Mouse (Mus musculus): ENCODE data around the gene Cyb561d2. TPM values are rescaled to one million over a fixed set of nuclear protein-coding genes. Genes with fewer than 3 reads are reported as not detected.

Cyb561d2 gene
- total and polyA plus RNA-seq, 2 experiments from 2014 or later: 50.0 to 50.8 TPM

GRCm38 (mm10) chr9:107514303-107514955, 27.6 kb downstream of the Cyb561d2 start:
- H3K36me3 ChIP-seq (ENCODE audit: insufficient read depth, low read length): peaks cover 13% of the 10 kb centered on the region; the same call in 1 of the 2 replicates
- 25% methylated on average over 14 of the region's 14 CpGs for WGBS
- H3K4me3 ChIP-seq (ENCODE audit: low read depth, low read length): no peak overlapping the region
- no peak overlapping the region for H3K9ac ChIP-seq (replicated peaks; ENCODE audit: low read length, poor library complexity, severe bottlenecking)
- TF ChIP-seq CTCF (IDR thresholded peaks at IDR 0.05): peak; percentile 100
- no peak overlapping the region for H3K4me2 ChIP-seq (ENCODE audit: low read depth, low read length, poor library complexity, severe bottlenecking)
- DNase-seq (ENCODE audit: low spot score) (peak; percentile 87), ATAC-seq (ENCODE audit: low FRiP score) (peak; percentile 66)
- H3K27me3 ChIP-seq (ENCODE audit: insufficient read depth, low read length): no peaks in the 10 kb centered on the region
- H3K4me1 ChIP-seq (ENCODE audit: insufficient read depth, low read length): no peaks in the 10 kb centered on the region
- no peak overlapping the region for H3K27ac ChIP-seq (ENCODE audit: low read depth, low read length)
- H3K9me3 ChIP-seq (ENCODE audit: low read length): no peaks in the 10 kb centered on the region

DNA sequence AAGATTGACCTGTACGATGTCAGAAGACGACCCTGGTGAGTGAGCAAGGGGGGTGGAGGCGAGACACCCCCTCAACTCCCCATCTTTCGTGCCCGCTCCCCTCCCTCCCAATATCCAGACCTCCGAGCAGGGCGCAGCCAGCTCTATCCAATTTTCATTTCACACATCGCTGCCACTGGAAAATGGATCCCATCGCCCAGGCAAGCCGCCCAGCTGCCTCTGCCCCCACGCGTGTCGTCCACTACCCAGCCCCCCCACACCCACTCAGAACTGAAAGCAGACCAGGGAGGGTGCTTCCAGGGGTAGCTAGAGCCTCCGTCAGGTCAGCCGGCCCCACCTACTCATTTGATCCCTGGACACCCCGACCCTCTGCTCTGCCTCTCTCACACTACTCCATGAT, 29.7 kb downstream of the Cyb561d2 start:
- Histone ChIP-seq H3K27ac (ENCODE audit: low read depth, low read length) (no peak overlapping the region), H3K9me3 (ENCODE audit: low read length) (no peaks in the 10 kb centered on the region), H3K27me3 (ENCODE audit: insufficient read depth, low read length) (no peaks in the 10 kb centered on the region), H3K4me3 (ENCODE audit: low read depth, low read length) (no peak overlapping the region), H3K4me1 (ENCODE audit: insufficient read depth, low read length) (0 out of 2 replicates have a peak, but pooled peaks cover 3% of the 10 kb centered on the region), H3K4me2 (ENCODE audit: low read depth, low read length, poor library complexity, severe bottlenecking) (no peak overlapping the region), H3K36me3 (ENCODE audit: insufficient read depth, low read length) (peaks cover 12% of the 10 kb centered on the region; the same call in 1 of the 2 replicates), H3K9ac (replicated peaks; ENCODE audit: low read length, poor library complexity, severe bottlenecking) (no peak overlapping the region)
- no peak for TF ChIP-seq CTCF (IDR thresholded peaks at IDR 0.05)
- ATAC-seq (ENCODE audit: low FRiP score) (no peak), DNase-seq (ENCODE audit: low spot score) (no peak)
- 51% methylated on average over 16 of the region's 16 CpGs for WGBS

GRCm38 (mm10) chr9:107511436-107511835, 30.6 kb downstream of the Cyb561d2 start:
- Histone ChIP-seq H3K4me1 (ENCODE audit: insufficient read depth, low read length) (0 out of 2 replicates have a peak, but pooled peaks cover 3% of the 10 kb centered on the region), H3K9me3 (ENCODE audit: low read length) (no peaks in the 10 kb centered on the region), H3K27me3 (ENCODE audit: insufficient read depth, low read length) (no peaks in the 10 kb centered on the region), H3K36me3 (ENCODE audit: insufficient read depth, low read length) (peaks cover 7% of the 10 kb centered on the region; the same call in 1 of the 2 replicates), H3K27ac (ENCODE audit: low read depth, low read length) (peak overlapping the region; percentile 34; the same call in 1 of the 2 replicates), H3K9ac (replicated peaks; ENCODE audit: low read length, poor library complexity, severe bottlenecking) (0 out of 2 replicates have a peak overlapping the region, but pooled peaks have one; percentile 5), H3K4me2 (ENCODE audit: low read depth, low read length, poor library complexity, severe bottlenecking) (no peak overlapping the region), H3K4me3 (ENCODE audit: low read depth, low read length) (no peak overlapping the region)
- DNase-seq (ENCODE audit: low spot score) (no peak), ATAC-seq (ENCODE audit: low FRiP score) (no peak)
- no peak for TF ChIP-seq CTCF (IDR thresholded peaks at IDR 0.05)
- whole genome bisulfite sequencing: 47% methylated on average over 8 of the region's 8 CpGs

- H3K36me3 ChIP-seq (ENCODE audit: insufficient read depth, low read length): peaks cover 5% of the 10 kb centered on the region; the same call in 1 of the 2 replicates
- no peak overlapping the region for H3K9ac ChIP-seq (replicated peaks; ENCODE audit: low read length, poor library complexity, severe bottlenecking)
- no peak for DNase-seq (ENCODE audit: low spot score)
- TF ChIP-seq CTCF (IDR thresholded peaks at IDR 0.05): peak; percentile 51
- ATAC-seq (ENCODE audit: low FRiP score): no peak
- H3K27ac ChIP-seq (ENCODE audit: low read depth, low read length): no peak overlapping the region
- 0 out of 2 replicates have a peak, but pooled peaks cover 3% of the 10 kb centered on the region for H3K4me1 ChIP-seq (ENCODE audit: insufficient read depth, low read length)
- no peaks in the 10 kb centered on the region for H3K27me3 ChIP-seq (ENCODE audit: insufficient read depth, low read length)
- no peaks in the 10 kb centered on the region for H3K9me3 ChIP-seq (ENCODE audit: low read length)
- H3K4me3 ChIP-seq (ENCODE audit: low read depth, low read length): no peak overlapping the region
- H3K4me2 ChIP-seq (ENCODE audit: low read depth, low read length, poor library complexity, severe bottlenecking): no peak overlapping the region
- 82% methylated on average over 14 of the region's 14 CpGs for WGBS
Measured at GRCm38 (mm10) chr9:107510384-107511100, 31.5 kb downstream of the Cyb561d2 start.

DNA sequence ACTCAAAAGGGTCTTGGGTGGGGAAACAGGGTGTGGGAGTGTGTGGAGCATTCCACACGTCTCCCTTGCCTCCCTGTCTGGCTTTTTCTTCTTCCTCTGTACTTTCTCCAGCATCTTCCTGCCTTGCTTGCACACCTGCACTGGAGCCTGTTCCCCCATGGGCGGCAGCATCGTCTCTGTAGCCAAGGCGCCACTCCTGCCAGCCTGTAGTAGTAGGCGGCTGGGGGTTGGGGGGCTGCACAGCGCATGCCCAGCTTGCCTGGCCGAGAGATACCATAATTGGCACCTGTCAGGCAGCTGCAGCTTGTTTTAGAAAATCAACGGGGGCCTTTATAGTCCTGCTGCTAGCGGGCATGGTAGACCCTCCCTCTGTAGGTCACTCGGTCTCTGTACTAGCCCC, 33.7 kb downstream of the Cyb561d2 start:
- DNase-seq (ENCODE audit: low spot score) (peak; percentile 69), ATAC-seq (ENCODE audit: low FRiP score) (0 out of 2 replicates have a peak, but pooled peaks have one; percentile 17)
- Histone ChIP-seq H3K27me3 (ENCODE audit: insufficient read depth, low read length) (no peaks in the 10 kb centered on the region), H3K4me1 (ENCODE audit: insufficient read depth, low read length) (0 out of 2 replicates have a peak, but pooled peaks cover 3% of the 10 kb centered on the region), H3K27ac (ENCODE audit: low read depth, low read length) (no peak overlapping the region), H3K4me2 (ENCODE audit: low read depth, low read length, poor library complexity, severe bottlenecking) (0 out of 2 replicates have a peak overlapping the region, but pooled peaks have one; percentile 5), H3K9ac (replicated peaks; ENCODE audit: low read length, poor library complexity, severe bottlenecking) (no peak overlapping the region), H3K9me3 (ENCODE audit: low read length) (no peaks in the 10 kb centered on the region), H3K36me3 (ENCODE audit: insufficient read depth, low read length) (peaks cover under 1% of the 10 kb centered on the region; the same call in 1 of the 2 replicates), H3K4me3 (ENCODE audit: low read depth, low read length) (no peak overlapping the region)
- TF ChIP-seq CTCF (IDR thresholded peaks at IDR 0.05): peak; percentile 54
- WGBS: 43% methylated on average over 10 of the region's 10 CpGs

Data from midbrain, postnatal 0 days (tissue).